Mouse (Mus musculus) CD4-positive, CD25-positive, alpha-beta regulatory T cell, adult 2 months (primary cell): ENCODE results near the gene Mzf1.

Experiments used
- DNase-seq: peaks from one replicate; pipeline ENCODE4 v3.0.0-alpha.2; 2012; ENCODE audit warnings: low read depth, low spot score

The Mzf1 gene

DNA sequence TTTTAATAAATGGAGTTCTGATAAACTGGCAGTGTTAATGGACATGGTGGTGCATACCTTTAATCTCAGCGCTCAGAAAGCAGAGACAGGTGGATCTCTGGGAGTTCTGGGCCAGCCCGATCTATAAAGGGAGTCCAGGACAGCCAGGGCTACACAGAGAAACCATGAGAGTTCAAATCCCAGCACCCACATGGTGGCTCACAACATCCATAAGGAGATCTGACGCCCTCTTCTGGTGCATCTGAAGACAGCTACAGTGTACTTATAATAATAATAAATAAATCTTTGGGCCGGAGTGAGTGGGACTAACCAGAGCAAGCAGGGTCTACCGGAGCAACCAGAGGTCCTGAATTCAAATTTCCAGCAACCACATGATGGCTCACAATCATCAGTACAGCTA is 51.2 kb downstream of the Mzf1 start:
- no peak for DNase-seq

GRCm38 (mm10) chr7:13001584-13001983 is 53.0 kb downstream of the Mzf1 start:
- DNase-seq, result no peak

- no peak for DNase-seq
These were observed 55.7 kb downstream of the Mzf1 start, which contains the start of gene Trim28 for GRCm38 (mm10) chr7:12998851-12999250. Gene Trim28 (plus strand): TSS chr7:12999114.

- no peak for DNase-seq
These were observed 56.5 kb downstream of the Mzf1 start, which contains the start of gene Slc27a5 for GRCm38 (mm10) chr7:12998053-12998452. Gene Slc27a5 (minus strand): TSS chr7:12998192.

DNA sequence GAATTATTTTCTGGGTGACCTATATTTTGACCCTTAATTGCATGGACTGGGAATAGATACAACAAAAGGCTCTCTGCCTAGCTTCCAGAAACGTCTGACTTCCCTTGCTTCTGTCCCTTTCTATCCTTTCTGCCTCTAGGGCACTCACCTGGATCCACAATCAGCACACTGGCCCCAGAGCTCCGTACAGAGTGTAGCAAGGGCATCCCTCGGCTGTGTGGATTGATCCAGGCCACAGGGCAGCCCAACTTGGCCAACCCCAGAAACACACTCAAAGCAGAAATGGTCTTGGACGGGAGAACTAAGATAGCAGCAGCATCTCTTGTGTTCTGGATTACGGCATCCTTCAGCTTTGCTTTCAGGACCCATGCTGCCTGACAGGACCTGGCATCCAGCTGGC is 57.3 kb downstream of the Mzf1 start:
- no peak for DNase-seq

- DNase-seq, result no peak
These were observed 58.7 kb downstream of the Mzf1 start for GRCm38 (mm10) chr7:12995862-12996261.

DNA sequence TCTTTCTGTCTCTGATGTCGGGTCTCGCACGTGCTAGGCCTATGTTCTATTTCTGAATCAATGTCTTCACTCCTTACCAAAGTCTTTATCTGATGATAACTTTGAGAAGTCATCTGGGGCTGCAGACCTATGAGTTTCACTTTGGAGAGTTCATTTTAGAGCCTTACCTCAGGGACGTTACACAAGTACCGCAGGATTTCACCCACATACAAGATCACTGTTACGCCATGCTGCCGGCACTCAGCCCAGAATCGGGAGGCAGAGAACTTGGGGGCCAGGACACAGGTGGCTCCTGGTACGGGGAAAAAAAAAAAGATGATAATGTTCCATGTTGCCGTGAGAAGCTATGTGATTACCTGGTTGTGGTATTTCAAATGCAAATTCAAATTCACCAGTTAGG is 61.4 kb downstream of the Mzf1 start:
- DNase-seq, result no peak
